Mouse (Mus musculus) limb, embryonic 13.5 days (tissue): Measurements from ENCODE around the gene Ykt6. TPM values are rescaled to one million over a fixed set of nuclear protein-coding genes. Genes with fewer than 3 reads are reported as not detected.
"Not testable (repeated sequence)": the region's sequence is repeated elsewhere in the genome, so short reads cannot be mapped to it uniquely, and the experiment has no call there.

ENCODE experiments used
- ATAC-seq: fragments of 200-750 bp; cut with Nextera tagmentation; 2 replicates; pipeline ENCODE4 v1.8.0; 2017; ENCODE audit warnings: low read depth, moderate number of reproducible peaks, moderate TSS enrichment; ENCODE audit not compliant: low FRiP score
- H3K27ac ChIP-seq: fragments of 300-500 bp; sonication (generic); 2 replicates; pipeline ENCODE4 v1.5.1; 2015; ENCODE audit warnings: inconsistent platforms, mild to moderate bottlenecking, moderate library complexity
- H3K27me3 ChIP-seq: fragments of 300-500 bp; sonication (generic); 2 replicates; pipeline ENCODE4 v1.6.1; 2015; ENCODE audit warnings: mild to moderate bottlenecking, inconsistent platforms
- H3K36me3 ChIP-seq: fragments of 300-500 bp; sonication (generic); 2 replicates; pipeline ENCODE4 v1.6.1; 2015; ENCODE audit warnings: inconsistent platforms, mild to moderate bottlenecking, moderate library complexity
- H3K4me1 ChIP-seq: fragments of 300-500 bp; sonication (generic); 2 replicates; pipeline ENCODE4 v1.6.1; 2015; ENCODE audit warnings: inconsistent platforms
- H3K4me2 ChIP-seq: fragments of 300-500 bp; sonication (generic); replicated peaks from 2 replicates; pipeline ENCODE4 v1.6.1; 2015; ENCODE audit warnings: inconsistent platforms, mild to moderate bottlenecking, moderate library complexity
- H3K4me3 ChIP-seq: fragments of 300-500 bp; sonication (generic); 2 replicates; pipeline ENCODE4 v1.5.1; 2015; ENCODE audit warnings: moderate library complexity, mild to moderate bottlenecking, inconsistent platforms
- H3K9ac ChIP-seq: fragments of 300-500 bp; sonication (generic); 2 replicates; pipeline ENCODE4 v1.6.1; 2015; ENCODE audit warnings: mild to moderate bottlenecking, inconsistent platforms
- H3K9me3 ChIP-seq: fragments of 300-500 bp; sonication (generic); 2 replicates; pipeline ENCODE4 v1.6.1; 2016; ENCODE audit warnings: inconsistent platforms
- whole genome bisulfite sequencing: fragments of 180-500 bp; shearing (Covaris S2); methylation state at CpG from one replicate; pipeline ENCODE4 v1.1.7; 2015; 5-methylcytosine and 5-hydroxymethylcytosine counted together
- polyA plus RNA-seq: library from polyadenylated mRNA; unstranded; fragments of >200 nt; fragmentation: Nextera tagmentation; extraction: Ambion mirVana; gene quantifications from 2 replicates; pipeline ENCODE4 v1.2.1, GENCODE M21; 2015

Ykt6 gene
- polyA plus RNA-seq, 1 experiment from 2014 or later: 66.6 TPM

- Histone ChIP-seq H3K9ac (peak overlapping the region; percentile 39; the same call in 1 of the 2 replicates), H3K36me3 (no peaks in the 10 kb centered on the region), H3K27me3 (peaks cover 15% of the 10 kb centered on the region), H3K4me2 (peak overlapping the region; percentile 10; the same call in 1 of the 2 replicates), H3K27ac (peak overlapping the region; percentile 78), H3K4me3 (no peak overlapping the region), H3K9me3 (no peaks in the 10 kb centered on the region), H3K4me1 (peaks cover 30% of the 10 kb centered on the region)
- WGBS: 12% methylated on average over 8 of the region's 8 CpGs
- ATAC-seq: peak; percentile 93
These were observed 44.6 kb downstream of the Ykt6 start for GRCm38 (mm10) chr11:5999832-6000771.

GRCm38 (mm10) chr11:6000961-6001682, 45.6 kb downstream of the Ykt6 start:
- no peaks in the 10 kb centered on the region for H3K9me3 ChIP-seq
- H3K9ac ChIP-seq: no peak overlapping the region
- ATAC-seq: peak; percentile 8; the same call in 1 of the 2 replicates
- H3K36me3 ChIP-seq: no peaks in the 10 kb centered on the region
- no peak overlapping the region for H3K4me2 ChIP-seq
- H3K4me1 ChIP-seq: peaks cover 30% of the 10 kb centered on the region
- peaks cover 18% of the 10 kb centered on the region for H3K27me3 ChIP-seq
- peak overlapping the region; percentile 78 for H3K27ac ChIP-seq
- 81% methylated on average over 14 of the region's 14 CpGs for WGBS
- no peak overlapping the region for H3K4me3 ChIP-seq

GRCm38 (mm10) chr11:6001981-6002649, 46.6 kb downstream of the Ykt6 start:
- H3K4me2 ChIP-seq: no peak overlapping the region
- H3K4me3 ChIP-seq: no peak overlapping the region
- peaks cover 30% of the 10 kb centered on the region for H3K4me1 ChIP-seq
- peak overlapping the region; percentile 45; the same call in 1 of the 2 replicates for H3K9ac ChIP-seq
- peaks cover 18% of the 10 kb centered on the region for H3K27me3 ChIP-seq
- H3K27ac ChIP-seq: no peak overlapping the region; the same call in 1 of the 2 replicates
- H3K9me3 ChIP-seq: no peaks in the 10 kb centered on the region
- no peaks in the 10 kb centered on the region for H3K36me3 ChIP-seq
- 74% methylated on average over 9 of the region's 9 CpGs for WGBS
- no peak for ATAC-seq

- Histone ChIP-seq H3K9me3 (no peaks in the 10 kb centered on the region), H3K4me3 (no peak overlapping the region), H3K27ac (no peak overlapping the region), H3K9ac (no peak overlapping the region), H3K36me3 (no peaks in the 10 kb centered on the region), H3K27me3 (peaks cover 21% of the 10 kb centered on the region), H3K4me1 (peaks cover 30% of the 10 kb centered on the region), H3K4me2 (no peak overlapping the region)
- no peak for ATAC-seq
- WGBS: 35% methylated on average over 2 of the region's 2 CpGs
These were observed 47.6 kb downstream of the Ykt6 start for GRCm38 (mm10) chr11:6003046-6003639.

- 36% methylated on average over 1 of the region's 4 CpGs for WGBS
- ATAC-seq: not testable (repeated sequence)
- peaks cover 26% of the 10 kb centered on the region for H3K27me3 ChIP-seq
These were observed 50.0 kb downstream of the Ykt6 start for GRCm38 (mm10) chr11:6005374-6006043.

GRCm38 (mm10) chr11:6006351-6007009, 51.0 kb downstream of the Ykt6 start:
- not testable (repeated sequence) for H3K9ac ChIP-seq

More at GRCm38 (mm10) chr11:6005374-6006043, 50.0 kb downstream of the Ykt6 start:
- H3K27ac ChIP-seq, H3K9ac ChIP-seq, H3K9me3 ChIP-seq, H3K4me3 ChIP-seq, H3K36me3 ChIP-seq, H3K4me2 ChIP-seq: not testable (repeated sequence)
- peaks cover 18% of the 10 kb centered on the region for H3K4me1 ChIP-seq

GRCm38 (mm10) chr11:6007010-6007778, 51.7 kb downstream of the Ykt6 start:
- not testable (repeated sequence) for H3K9me3 ChIP-seq, H3K9ac ChIP-seq, ATAC-seq, H3K4me1 ChIP-seq, H3K27ac ChIP-seq, H3K36me3 ChIP-seq
- Histone ChIP-seq H3K27me3 (peaks cover 26% of the 10 kb centered on the region), H3K4me2 (peak overlapping the region; percentile 64), H3K4me3 (peak overlapping the region; percentile 44)
- 3% methylated on average over 22 of the region's 49 CpGs for WGBS

More at GRCm38 (mm10) chr11:6006351-6007009, 51.0 kb downstream of the Ykt6 start:
- H3K36me3 ChIP-seq, ATAC-seq, H3K27ac ChIP-seq, H3K9me3 ChIP-seq, H3K4me1 ChIP-seq: not testable (repeated sequence)
- H3K27me3 ChIP-seq: peaks cover 26% of the 10 kb centered on the region
- WGBS: 9% methylated on average over 41 of the region's 44 CpGs
- H3K4me3 ChIP-seq: peak overlapping the region; percentile 44
- H3K4me2 ChIP-seq: peak overlapping the region; percentile 64

- not testable (repeated sequence) for H3K27ac ChIP-seq, H3K36me3 ChIP-seq, H3K9ac ChIP-seq, H3K9me3 ChIP-seq, ATAC-seq, H3K4me1 ChIP-seq
- Histone ChIP-seq H3K4me2 (peak overlapping the region; percentile 64), H3K27me3 (peaks cover 26% of the 10 kb centered on the region), H3K4me3 (peak overlapping the region; percentile 31)
- 32% methylated on average over 13 of the region's 13 CpGs for WGBS
These were observed 52.3 kb downstream of the Ykt6 start for GRCm38 (mm10) chr11:6007779-6008128.

GRCm38 (mm10) chr11:6010751-6011482, 55.4 kb downstream of the Ykt6 start:
- H3K4me1 ChIP-seq, H3K9ac ChIP-seq, H3K27ac ChIP-seq, H3K4me2 ChIP-seq, H3K36me3 ChIP-seq, ATAC-seq, H3K27me3 ChIP-seq, H3K4me3 ChIP-seq, H3K9me3 ChIP-seq: not testable (repeated sequence)
- 93% methylated on average over 3 of the region's 18 CpGs for WGBS

- Histone ChIP-seq H3K9ac (no peak overlapping the region), H3K27ac (no peak overlapping the region), H3K4me3 (no peak overlapping the region), H3K4me2 (no peak overlapping the region), H3K4me1 (no peaks in the 10 kb centered on the region), H3K27me3 (peaks cover 8% of the 10 kb centered on the region), H3K9me3 (no peaks in the 10 kb centered on the region), H3K36me3 (no peaks in the 10 kb centered on the region)
- WGBS: 90% methylated on average over 3 of the region's 3 CpGs
- ATAC-seq: no peak
These were observed 56.4 kb downstream of the Ykt6 start for GRCm38 (mm10) chr11:6011879-6012278.
